Mouse (Mus musculus): Measurements from ENCODE around the gene B4galt2. TPM values are rescaled to one million over a fixed set of nuclear protein-coding genes. Genes with fewer than 3 reads are reported as not detected.

B4galt2 gene
- total RNA-seq, 2 experiments from 2014 or later: 6.5 to 8.1 TPM

- DNase-seq: no peak
- intact Hi-C loops (cut with DNase I; ENCODE audit: low total_unique reads): loop anchor here (2.0 to 5.0 kb wide), 2 partner anchors 28 to 254 kb away; no protein-coding TSS in a partner anchor
These were observed 54.6 kb downstream of the B4galt2 start for GRCm38 (mm10) chr4:117828572-117829145.

Other genes starting within 250 kb of the B4galt2 start
- 10 to 100 TPM; 17.9 to 18.1 TPM for gene Dmap1, start 201.2 kb downstream of the B4galt2 start, total RNA-seq (2021)
- gene Gm12845, start 159.1 kb downstream of the B4galt2 start, total RNA-seq (2021): not detected
- not detected for gene Klf17, start 117.8 kb downstream of the B4galt2 start, total RNA-seq (2021)
- gene Slc6a9, start 49.0 kb downstream of the B4galt2 start, total RNA-seq (2021): 1 to 10 TPM; 4.0 to 6.2 TPM
- gene Ccdc24, start 10.9 kb downstream of the B4galt2 start, total RNA-seq (2021): under 1 TPM; 0.39 to 0.47 TPM
- 10 to 100 TPM; 55.4 to 57.6 TPM for gene Atp6v0b, start 3.8 kb upstream of the B4galt2 start, total RNA-seq (2021)
- 1 to 10 TPM; 2.6 to 2.7 TPM for gene Dph2, start 8.5 kb upstream of the B4galt2 start, total RNA-seq (2021)
- 100 to 1,000 TPM; 141 to 204 TPM for gene Ipo13, start 31.5 kb upstream of the B4galt2 start, total RNA-seq (2021)
- gene Artn, start 46.3 kb upstream of the B4galt2 start, total RNA-seq (2021): under 1 TPM; 0.31 TPM

Data from gastrocnemius, postnatal 14 days (tissue).